Mouse (Mus musculus) T-helper 17 cell (primary cell): ENCODE data around the gene Adgrd1.

Experiments used
- in situ Hi-C, 2 experiments: fragments of 300-600 bp; cut with MboI, MseI; formaldehyde crosslinking; loops; 1 replicate in 1 of 2; 2 replicates in 1 of 2; pipeline ENCODE4 v1.15.1; 2025; ENCODE audit warnings: high pct_unique_total_duplicates in 2 of 2

Adgrd1 gene

GRCm38 (mm10) chr5:129155023-129155901, 58.7 kb downstream of the Adgrd1 start:
- in situ Hi-C loops = no loop called here

- in situ Hi-C loops = no loop called here
Measured at GRCm38 (mm10) chr5:129155902-129156311, 59.4 kb downstream of the Adgrd1 start.

GRCm38 (mm10) chr5:129161372-129162051, 65.0 kb downstream of the Adgrd1 start:
- in situ Hi-C loops = loop anchor here in 1 of 2 experiments (5.0 kb wide), 1 partner anchor 94 kb away; no protein-coding TSS in a partner anchor

GRCm38 (mm10) chr5:129163416-129163815, 66.9 kb downstream of the Adgrd1 start:
- in situ Hi-C loops = loop anchor here in 1 of 2 experiments (5.0 kb wide), 1 partner anchor 96 kb away; no protein-coding TSS in a partner anchor

- in situ Hi-C loops = loop anchor here in 1 of 2 experiments (5.0 kb wide), 1 partner anchor 97 kb away; no protein-coding TSS in a partner anchor
Measured at GRCm38 (mm10) chr5:129164091-129164490, 67.5 kb downstream of the Adgrd1 start.

- in situ Hi-C loops = loop anchor here in 1 of 2 experiments (5.0 kb wide), 1 partner anchor 98 kb away; no protein-coding TSS in a partner anchor
Measured at GRCm38 (mm10) chr5:129164911-129165584, 68.5 kb downstream of the Adgrd1 start.

- in situ Hi-C loops = no loop called here
Measured at GRCm38 (mm10) chr5:129165595-129165994, 69.0 kb downstream of the Adgrd1 start.

GRCm38 (mm10) chr5:129169090-129169489, 72.5 kb downstream of the Adgrd1 start:
- in situ Hi-C loops = no loop called here

GRCm38 (mm10) chr5:129169567-129169966, 73.0 kb downstream of the Adgrd1 start:
- in situ Hi-C loops = no loop called here

- in situ Hi-C loops = loop anchor here in 1 of 2 experiments (10.0 kb wide), 1 partner anchor 422 kb away; no protein-coding TSS in a partner anchor
Measured at GRCm38 (mm10) chr5:129172533-129172932, 76.0 kb downstream of the Adgrd1 start.

GRCm38 (mm10) chr5:129175925-129176324, 79.4 kb downstream of the Adgrd1 start:
- in situ Hi-C loops = loop anchor here (5.0 to 25.0 kb wide), 4 partner anchors 411 to 1086 kb away; partner anchors contain the start of genes Sbds (in 1 of the 2) and Tyw1 (in 1 of the 2)

- in situ Hi-C loops = loop anchor here (5.0 to 25.0 kb wide), 4 partner anchors 409 to 1084 kb away; partner anchors contain the start of genes Sbds (in 1 of the 2) and Tyw1 (in 1 of the 2)
Measured at GRCm38 (mm10) chr5:129177697-129178511, 81.4 kb downstream of the Adgrd1 start.

GRCm38 (mm10) chr5:129179356-129179755, 82.8 kb downstream of the Adgrd1 start:
- in situ Hi-C loops = loop anchor here (5.0 to 25.0 kb wide), 4 partner anchors 408 to 1083 kb away; partner anchors contain the start of genes Sbds (in 1 of the 2) and Tyw1 (in 1 of the 2)

- in situ Hi-C loops = loop anchor here (5.0 to 25.0 kb wide), 4 partner anchors 407 to 1082 kb away; partner anchors contain the start of genes Sbds (in 1 of the 2) and Tyw1 (in 1 of the 2)
Measured at GRCm38 (mm10) chr5:129179995-129180714, 83.6 kb downstream of the Adgrd1 start.

- in situ Hi-C loops = loop anchor here in 1 of 2 experiments (25.0 kb wide), 2 partner anchors 682 to 1082 kb away; partner anchors contain the start of genes Sbds and Tyw1
Measured at GRCm38 (mm10) chr5:129180715-129181228, 84.2 kb downstream of the Adgrd1 start.

GRCm38 (mm10) chr5:129181450-129181849, 84.9 kb downstream of the Adgrd1 start:
- in situ Hi-C loops = loop anchor here in 1 of 2 experiments (25.0 kb wide), 2 partner anchors 681 to 1081 kb away; partner anchors contain the start of genes Sbds and Tyw1

GRCm38 (mm10) chr5:129182554-129182953, 86.0 kb downstream of the Adgrd1 start:
- in situ Hi-C loops = loop anchor here in 1 of 2 experiments (25.0 kb wide), 2 partner anchors 680 to 1080 kb away; partner anchors contain the start of genes Sbds and Tyw1

GRCm38 (mm10) chr5:129186260-129186659, 89.7 kb downstream of the Adgrd1 start:
- in situ Hi-C loops = loop anchor here in 1 of 2 experiments (25.0 kb wide), 2 partner anchors 676 to 1076 kb away; partner anchors contain the start of genes Sbds and Tyw1
